Mouse (Mus musculus): Measurements from ENCODE around the gene Lsamp.

Lsamp gene

GRCm38 (mm10) chr16:40290132-40290531, 306.0 kb downstream of the Lsamp start:
- no peak for DNase-seq

DNA sequence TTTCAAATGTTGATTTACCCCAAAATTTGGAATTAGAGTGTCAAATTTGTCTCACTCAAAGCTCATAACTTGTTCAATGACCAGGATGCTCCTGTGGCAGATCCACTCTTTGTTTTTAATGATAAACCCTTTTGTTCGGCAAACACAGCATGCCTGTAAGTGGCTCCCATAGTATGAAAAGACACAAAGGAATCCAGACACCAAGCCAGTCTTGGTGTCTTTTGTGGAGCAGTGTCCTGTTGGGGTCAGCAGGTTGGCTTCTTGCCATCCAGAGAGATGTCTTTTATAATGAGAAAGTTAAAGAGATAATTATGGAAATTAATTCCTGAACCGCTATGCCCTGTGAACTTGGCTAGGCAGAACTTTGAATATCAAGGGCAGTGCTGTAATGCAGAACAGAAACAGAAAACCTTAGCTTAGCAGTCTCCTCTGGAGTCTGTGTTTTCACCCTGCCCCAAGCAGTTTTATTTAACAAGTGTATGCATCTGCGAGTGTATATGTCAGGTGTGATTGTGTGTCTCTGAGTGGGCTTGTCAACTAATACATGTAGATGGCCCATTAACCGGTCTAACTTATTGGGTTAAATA, 310.2 kb downstream of the Lsamp start:
- DNase-seq = no peak

- no peak for DNase-seq
Measured at GRCm38 (mm10) chr16:40295240-40295639, 311.1 kb downstream of the Lsamp start.

GRCm38 (mm10) chr16:40307666-40308065, 323.5 kb downstream of the Lsamp start:
- no peak for DNase-seq

DNA sequence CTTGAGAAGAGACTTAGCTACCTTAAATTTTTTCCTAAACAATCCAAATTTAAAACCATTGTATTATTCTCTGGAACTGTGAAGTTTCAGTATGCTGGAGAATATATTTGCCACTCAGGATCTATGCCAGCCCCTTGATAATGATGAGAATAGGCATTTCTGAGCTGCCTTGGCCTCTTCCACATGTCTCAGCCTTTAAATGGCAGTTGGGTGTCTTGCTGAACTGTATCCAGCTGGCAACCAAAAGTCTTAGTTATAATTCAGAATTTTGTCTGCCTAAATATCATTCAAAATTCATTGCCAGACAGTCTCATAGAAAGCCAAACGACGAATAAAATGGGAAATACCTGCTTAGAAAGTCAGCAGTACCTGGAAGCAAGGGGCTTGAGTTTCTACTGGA, 332.0 kb downstream of the Lsamp start:
- DNase-seq = peak; percentile 20

- DNase-seq = peak; percentile 15
Measured at GRCm38 (mm10) chr16:40324811-40325210, 340.6 kb downstream of the Lsamp start.

- no peak for DNase-seq
Measured at GRCm38 (mm10) chr16:40328249-40328820, 344.2 kb downstream of the Lsamp start.

GRCm38 (mm10) chr16:40369677-40370076, 385.5 kb downstream of the Lsamp start:
- no peak for DNase-seq

DNA sequence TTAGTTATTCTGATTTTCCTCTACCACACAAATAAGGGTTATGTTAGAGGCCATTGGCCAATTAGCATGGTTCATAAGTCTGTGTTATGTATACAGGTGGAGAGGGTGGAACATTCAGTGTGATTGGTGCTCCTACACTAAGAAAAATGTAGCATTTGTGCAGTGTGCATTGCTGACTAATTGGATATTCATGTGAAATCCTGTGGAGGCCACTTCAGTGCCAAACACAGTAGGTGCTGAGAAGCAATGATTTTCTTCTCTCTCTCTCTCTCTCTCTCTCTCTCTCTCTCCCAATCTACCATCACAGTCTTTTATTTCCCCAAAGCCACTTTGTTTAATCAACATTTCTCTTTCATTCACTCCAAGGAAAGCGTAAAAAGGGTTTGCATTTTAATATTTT, 387.1 kb downstream of the Lsamp start:
- no peak for DNase-seq

DNA sequence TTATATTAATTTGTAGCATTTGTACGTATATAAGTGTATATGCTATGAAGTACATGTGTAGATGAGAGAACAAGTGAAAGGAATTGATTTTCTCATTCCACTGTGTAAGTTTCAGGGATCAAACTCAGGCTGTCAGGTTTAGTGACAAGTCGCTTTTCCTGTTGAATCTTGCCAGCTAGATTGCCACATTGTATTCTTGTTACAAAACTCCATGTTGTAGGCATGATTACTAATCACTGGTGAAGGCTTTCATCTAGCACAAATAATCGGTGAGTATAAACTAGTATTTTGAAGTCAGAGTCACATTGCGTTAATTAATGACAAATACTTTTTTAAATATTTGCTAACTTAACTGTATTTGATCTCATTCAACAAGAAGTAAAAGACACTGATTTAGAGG, 391.2 kb downstream of the Lsamp start:
- no peak for DNase-seq

GRCm38 (mm10) chr16:40377129-40377799, 393.1 kb downstream of the Lsamp start:
- no peak for DNase-seq

- DNase-seq = no peak
Measured at GRCm38 (mm10) chr16:40392106-40392505, 407.9 kb downstream of the Lsamp start.

DNA sequence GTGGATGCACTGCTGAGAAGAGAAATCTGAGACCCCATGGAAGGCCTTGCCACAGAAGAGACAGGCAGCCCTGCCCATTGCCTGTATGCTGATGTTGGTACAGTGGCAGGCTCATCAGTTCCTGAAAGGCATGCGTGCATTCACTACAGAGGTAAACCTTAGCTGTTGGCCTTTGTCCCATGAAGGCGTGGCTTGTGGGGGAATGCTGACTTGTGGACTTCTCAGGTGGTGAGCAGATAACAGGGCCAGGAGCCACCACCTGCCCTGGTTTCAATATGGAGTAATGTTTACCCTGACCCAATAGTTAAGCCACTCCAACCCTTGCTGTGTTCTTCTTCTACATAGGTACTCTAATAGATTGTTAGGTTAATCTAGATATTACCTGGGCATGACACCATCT, 415.4 kb downstream of the Lsamp start:
- no peak for DNase-seq

DNA sequence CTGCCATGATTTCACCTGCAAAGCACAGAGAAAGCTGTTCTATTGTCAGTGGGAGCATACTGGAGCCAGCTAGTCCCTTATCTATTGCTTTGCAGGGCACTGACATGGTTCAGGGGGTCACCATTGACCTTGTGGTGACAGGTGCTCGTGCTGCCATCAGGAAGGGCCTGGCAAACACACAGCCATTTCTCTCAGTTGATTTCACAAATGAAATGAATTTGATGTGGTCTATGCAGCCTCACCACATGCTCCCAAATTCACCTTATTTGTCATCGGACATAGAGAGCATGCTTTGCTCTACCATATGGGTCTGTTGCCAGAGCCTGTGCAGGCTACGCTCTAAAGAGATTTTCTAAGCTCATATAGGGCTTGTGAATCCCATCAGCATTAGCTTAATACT, 450.1 kb downstream of the Lsamp start:
- no peak for DNase-seq

- DNase-seq = no peak
Measured at GRCm38 (mm10) chr16:40436415-40436814, 452.3 kb downstream of the Lsamp start.

GRCm38 (mm10) chr16:40437879-40438278, 453.7 kb downstream of the Lsamp start:
- DNase-seq = no peak

GRCm38 (mm10) chr16:40438876-40439275, 454.7 kb downstream of the Lsamp start:
- no peak for DNase-seq

- no peak for DNase-seq
Measured at GRCm38 (mm10) chr16:40446587-40446986, 462.4 kb downstream of the Lsamp start.

- DNase-seq = no peak
Measured at GRCm38 (mm10) chr16:40463411-40464058, 479.4 kb downstream of the Lsamp start.

DNA sequence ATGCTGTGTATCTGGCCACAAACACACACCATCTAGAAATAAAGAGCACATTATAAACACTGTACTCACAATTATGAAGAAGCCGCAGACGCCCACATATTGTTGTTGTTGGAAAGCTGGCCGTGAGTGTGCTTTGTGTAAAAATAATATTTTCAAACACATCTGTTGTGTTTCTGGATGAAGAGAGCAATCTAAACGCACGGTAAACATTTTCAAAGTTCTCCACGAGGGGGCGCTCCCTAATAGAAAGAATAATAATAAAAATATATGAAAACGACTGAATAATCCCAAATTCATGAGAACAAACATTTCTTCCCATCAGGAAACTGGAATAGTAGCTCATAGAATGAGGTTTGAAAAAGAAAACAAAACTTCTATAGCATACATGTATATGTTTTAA, 482.4 kb downstream of the Lsamp start:
- peak; percentile 31 for DNase-seq

DNA sequence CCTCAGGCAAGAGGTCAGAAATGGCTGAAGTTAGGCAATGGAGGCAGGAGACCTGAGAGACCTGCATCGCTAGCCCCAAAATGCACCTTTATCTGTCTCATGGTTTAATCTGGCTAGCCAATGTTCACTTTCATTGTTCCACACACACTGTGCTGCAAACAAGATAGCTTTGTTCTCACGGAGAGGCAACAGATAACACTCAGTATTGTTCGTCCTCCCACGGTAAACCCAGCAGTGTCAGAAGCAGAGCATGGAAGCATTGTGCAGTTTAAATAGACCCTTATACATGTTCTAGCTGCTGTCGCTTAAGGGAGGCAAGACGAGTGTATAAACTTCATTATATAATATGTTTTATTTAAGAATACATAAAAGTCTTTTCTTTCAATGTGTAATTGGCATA, 486.8 kb downstream of the Lsamp start:
- DNase-seq = no peak

- DNase-seq = no peak
Measured at GRCm38 (mm10) chr16:40471967-40472366, 487.8 kb downstream of the Lsamp start.

- DNase-seq = no peak
Measured at GRCm38 (mm10) chr16:40491606-40492005, 507.4 kb downstream of the Lsamp start.

Measured in cerebellum, adult 9-10 months (tissue).